Mouse (Mus musculus) neural tube, embryonic 12.5 days (tissue): ENCODE measurements at regions not wholly inside any gene's neighbourhood (a gene's known extent, or its start where the extent isn't known, plus 50 kb on each side); places are given as distances from the start of the nearest gene placed in this dataset.

Experiments used
- ATAC-seq: fragments of 200-750 bp; cut with Nextera tagmentation; 2 replicates; pipeline ENCODE4 v1.8.0; 2017; ENCODE audit warnings: low read depth, mild to moderate bottlenecking, moderate TSS enrichment, moderate library complexity; ENCODE audit not compliant: low FRiP score
- H3K27ac ChIP-seq: fragments of 300-500 bp; sonication (generic); 2 replicates; pipeline ENCODE4 v1.5.1; 2016
- H3K27me3 ChIP-seq: fragments of 300-500 bp; sonication (generic); replicated peaks from 2 replicates; pipeline ENCODE4 v1.6.1; 2016; ENCODE audit warnings: mild to moderate bottlenecking
- H3K36me3 ChIP-seq: fragments of 300-500 bp; sonication (generic); 2 replicates; pipeline ENCODE4 v1.6.1; 2016; ENCODE audit warnings: mild to moderate bottlenecking
- H3K4me1 ChIP-seq: fragments of 300-500 bp; sonication (generic); 2 replicates; pipeline ENCODE4 v1.6.1; 2016
- H3K4me2 ChIP-seq: fragments of 300-500 bp; sonication (generic); replicated peaks from 2 replicates; pipeline ENCODE4 v1.6.1; 2016; ENCODE audit warnings: mild to moderate bottlenecking
- H3K4me3 ChIP-seq: fragments of 300-500 bp; sonication (generic); 2 replicates; pipeline ENCODE4 v1.5.1; 2016
- H3K9ac ChIP-seq: fragments of 300-500 bp; sonication (generic); 2 replicates; pipeline ENCODE4 v1.6.1; 2016; ENCODE audit warnings: mild to moderate bottlenecking
- H3K9me3 ChIP-seq: fragments of 300-500 bp; sonication (generic); 2 replicates; pipeline ENCODE4 v1.6.1; 2016; ENCODE audit warnings: mild to moderate bottlenecking
- WGBS: fragments of 180-500 bp; shearing (Covaris S2); methylation state at CpG from one replicate; pipeline ENCODE4 v1.1.7; 2016; 5-methylcytosine and 5-hydroxymethylcytosine counted together

- H3K4me2 ChIP-seq, result no peak overlapping the region
- no peaks in the 10 kb centered on the region for H3K36me3 ChIP-seq
- H3K9ac ChIP-seq, result no peak overlapping the region
- ATAC-seq, result no peak
- no peak overlapping the region for H3K4me3 ChIP-seq
- H3K9me3 ChIP-seq, result no peaks in the 10 kb centered on the region
- H3K27me3 ChIP-seq, result no peaks in the 10 kb centered on the region
- H3K4me1 ChIP-seq, result no peaks in the 10 kb centered on the region
- no peak overlapping the region for H3K27ac ChIP-seq
- WGBS, result 94% methylated on average over 3 of the region's 3 CpGs
These were observed 287.4 kb upstream of the Pkdcc start for GRCm38 (mm10) chr17:82927681-82928080.

GRCm38 (mm10) chr17:82929511-82929910 is 285.6 kb upstream of the Pkdcc start:
- Histone ChIP-seq H3K27ac (no peak overlapping the region), H3K4me3 (no peak overlapping the region), H3K4me1 (no peaks in the 10 kb centered on the region), H3K9me3 (no peaks in the 10 kb centered on the region), H3K9ac (no peak overlapping the region), H3K4me2 (no peak overlapping the region), H3K36me3 (no peaks in the 10 kb centered on the region), H3K27me3 (no peaks in the 10 kb centered on the region)
- ATAC-seq, result no peak
- WGBS, result 58% methylated on average over 3 of the region's 3 CpGs

GRCm38 (mm10) chr17:82930738-82931137 is 284.4 kb upstream of the Pkdcc start:
- Histone ChIP-seq H3K27ac (no peak overlapping the region), H3K4me1 (no peaks in the 10 kb centered on the region), H3K27me3 (no peaks in the 10 kb centered on the region), H3K36me3 (no peaks in the 10 kb centered on the region), H3K4me2 (no peak overlapping the region), H3K4me3 (no peak overlapping the region), H3K9ac (no peak overlapping the region), H3K9me3 (no peaks in the 10 kb centered on the region)
- no peak for ATAC-seq
- 62% methylated on average over 1 of the region's 1 CpGs for WGBS

- Histone ChIP-seq H3K27ac (no peak overlapping the region), H3K4me2 (no peak overlapping the region), H3K9ac (no peak overlapping the region), H3K4me1 (no peaks in the 10 kb centered on the region), H3K4me3 (no peak overlapping the region), H3K27me3 (no peaks in the 10 kb centered on the region), H3K9me3 (no peaks in the 10 kb centered on the region), H3K36me3 (no peaks in the 10 kb centered on the region)
- 90% methylated on average over 4 of the region's 4 CpGs for whole genome bisulfite sequencing
- ATAC-seq, result no peak
These were observed 283.6 kb upstream of the Pkdcc start for GRCm38 (mm10) chr17:82931476-82931875.

GRCm38 (mm10) chr17:82936836-82937235 is 278.3 kb upstream of the Pkdcc start:
- Histone ChIP-seq H3K4me1 (no peaks in the 10 kb centered on the region), H3K4me3 (no peak overlapping the region), H3K4me2 (no peak overlapping the region), H3K9me3 (no peaks in the 10 kb centered on the region), H3K27me3 (no peaks in the 10 kb centered on the region), H3K9ac (no peak overlapping the region), H3K36me3 (no peaks in the 10 kb centered on the region), H3K27ac (no peak overlapping the region)
- no peak for ATAC-seq
- WGBS, result 90% methylated on average over 3 of the region's 3 CpGs

GRCm38 (mm10) chr17:82946083-82946482 is 269.0 kb upstream of the Pkdcc start:
- Histone ChIP-seq H3K4me3 (no peak overlapping the region), H3K9ac (no peak overlapping the region), H3K27me3 (no peaks in the 10 kb centered on the region), H3K4me1 (no peaks in the 10 kb centered on the region), H3K36me3 (no peaks in the 10 kb centered on the region), H3K4me2 (no peak overlapping the region), H3K9me3 (no peaks in the 10 kb centered on the region), H3K27ac (no peak overlapping the region)
- ATAC-seq, result no peak
- 66% methylated on average over 4 of the region's 4 CpGs for WGBS

GRCm38 (mm10) chr17:82949794-82950193 is 265.3 kb upstream of the Pkdcc start:
- no peaks in the 10 kb centered on the region for H3K36me3 ChIP-seq
- H3K27me3 ChIP-seq, result no peaks in the 10 kb centered on the region
- H3K4me3 ChIP-seq, result no peak overlapping the region
- H3K27ac ChIP-seq, result no peak overlapping the region
- WGBS, result 56% methylated on average over 4 of the region's 4 CpGs
- ATAC-seq, result no peak
- no peaks in the 10 kb centered on the region for H3K4me1 ChIP-seq
- H3K9me3 ChIP-seq, result no peaks in the 10 kb centered on the region
- H3K9ac ChIP-seq, result no peak overlapping the region
- no peak overlapping the region for H3K4me2 ChIP-seq

- Histone ChIP-seq H3K9me3 (no peaks in the 10 kb centered on the region), H3K4me3 (no peak overlapping the region), H3K9ac (no peak overlapping the region), H3K36me3 (no peaks in the 10 kb centered on the region), H3K4me1 (no peaks in the 10 kb centered on the region), H3K4me2 (no peak overlapping the region), H3K27me3 (no peaks in the 10 kb centered on the region), H3K27ac (no peak overlapping the region)
- 87% methylated on average over 14 of the region's 14 CpGs for WGBS
- no peak for ATAC-seq
These were observed 264.8 kb upstream of the Pkdcc start for GRCm38 (mm10) chr17:82950268-82950667.

GRCm38 (mm10) chr17:82957409-82957808 is 257.7 kb upstream of the Pkdcc start:
- H3K27me3 ChIP-seq, result no peaks in the 10 kb centered on the region
- no peak overlapping the region for H3K4me2 ChIP-seq
- no peaks in the 10 kb centered on the region for H3K36me3 ChIP-seq
- no peak overlapping the region for H3K27ac ChIP-seq
- H3K4me3 ChIP-seq, result no peak overlapping the region
- 60% methylated on average over 4 of the region's 4 CpGs for WGBS
- H3K9ac ChIP-seq, result no peak overlapping the region
- H3K4me1 ChIP-seq, result no peaks in the 10 kb centered on the region
- ATAC-seq, result no peak
- no peaks in the 10 kb centered on the region for H3K9me3 ChIP-seq

GRCm38 (mm10) chr17:82963374-82963773 is 251.7 kb upstream of the Pkdcc start:
- no peak for ATAC-seq
- Histone ChIP-seq H3K9ac (no peak overlapping the region), H3K4me3 (no peak overlapping the region), H3K27ac (no peak overlapping the region), H3K36me3 (no peaks in the 10 kb centered on the region), H3K4me1 (no peaks in the 10 kb centered on the region), H3K27me3 (no peaks in the 10 kb centered on the region), H3K4me2 (no peak overlapping the region), H3K9me3 (no peaks in the 10 kb centered on the region)
- 84% methylated on average over 3 of the region's 3 CpGs for WGBS

- H3K27me3 ChIP-seq, result no peaks in the 10 kb centered on the region
- H3K4me1 ChIP-seq, result no peaks in the 10 kb centered on the region; the same call in 1 of the 2 replicates
- no peaks in the 10 kb centered on the region for H3K36me3 ChIP-seq
- 64% methylated on average over 10 of the region's 10 CpGs for WGBS
- ATAC-seq, result no peak
- H3K4me2 ChIP-seq, result no peak overlapping the region
- no peak overlapping the region for H3K9ac ChIP-seq
- H3K27ac ChIP-seq, result no peak overlapping the region
- no peak overlapping the region for H3K4me3 ChIP-seq
- no peaks in the 10 kb centered on the region for H3K9me3 ChIP-seq
These were observed 215.4 kb upstream of the Pkdcc start for GRCm38 (mm10) chr17:82999710-83000109.

GRCm38 (mm10) chr17:83000411-83000810 is 214.7 kb upstream of the Pkdcc start:
- no peaks in the 10 kb centered on the region for H3K36me3 ChIP-seq
- WGBS, result 71% methylated on average over 8 of the region's 8 CpGs
- H3K9ac ChIP-seq, result no peak overlapping the region
- H3K9me3 ChIP-seq, result no peaks in the 10 kb centered on the region
- no peaks in the 10 kb centered on the region; the same call in 1 of the 2 replicates for H3K4me1 ChIP-seq
- H3K4me3 ChIP-seq, result no peak overlapping the region
- H3K27ac ChIP-seq, result no peak overlapping the region
- H3K4me2 ChIP-seq, result no peak overlapping the region
- no peaks in the 10 kb centered on the region for H3K27me3 ChIP-seq
- ATAC-seq, result no peak

- WGBS, result 13% methylated on average over 2 of the region's 2 CpGs
- H3K9ac ChIP-seq, result no peak overlapping the region
These were observed 213.5 kb upstream of the Pkdcc start for GRCm38 (mm10) chr17:83001567-83001966.

More at GRCm38 (mm10) chr17:83001567-83001966, 213.5 kb upstream of the Pkdcc start:
- no peak overlapping the region for H3K4me3 ChIP-seq
- H3K27ac ChIP-seq, result no peak overlapping the region
- no peaks in the 10 kb centered on the region for H3K36me3 ChIP-seq
- no peak overlapping the region for H3K4me2 ChIP-seq
- H3K4me1 ChIP-seq, result no peaks in the 10 kb centered on the region; the same call in 1 of the 2 replicates
- H3K9me3 ChIP-seq, result no peaks in the 10 kb centered on the region
- no peaks in the 10 kb centered on the region for H3K27me3 ChIP-seq
- ATAC-seq, result peak; percentile 77; the same call in 1 of the 2 replicates
